Mouse (Mus musculus) thymus, adult 2 months (tissue): ENCODE measurements around the gene Gfy. TPM values are rescaled to one million over a fixed set of nuclear protein-coding genes. Genes with fewer than 3 reads are reported as not detected.

Source experiments
- DNase-seq: peaks from one replicate; pipeline ENCODE4 v3.0.0; 2021
- H3K27ac ChIP-seq: fragments of 200-500 bp; 2 replicates; pipeline ENCODE4 v1.5.1; 2012; ENCODE audit warnings: low read length, control low read depth; ENCODE audit not compliant: control insufficient read depth, insufficient read depth
- H3K27me3 ChIP-seq: fragments of 200-500 bp; 2 replicates; pipeline ENCODE4 v1.6.1; 2012; ENCODE audit warnings: mild to moderate bottlenecking, low read length, moderate library complexity, mixed read lengths; ENCODE audit not compliant: control insufficient read depth, insufficient read depth
- H3K36me3 ChIP-seq: fragments of 200-500 bp; 2 replicates; pipeline ENCODE4 v1.6.1; 2012; ENCODE audit warnings: mild to moderate bottlenecking, low read length, moderate library complexity; ENCODE audit not compliant: control insufficient read depth, insufficient read depth
- H3K4me1 ChIP-seq: fragments of 200-500 bp; replicated peaks from 2 replicates; pipeline ENCODE4 v1.6.1; 2012; ENCODE audit warnings: low read length; ENCODE audit not compliant: control insufficient read depth, insufficient read depth
- H3K4me3 ChIP-seq: fragments of 200-500 bp; 2 replicates; pipeline ENCODE4 v1.5.1; 2012; ENCODE audit warnings: mild to moderate bottlenecking, low read length, control low read depth, moderate library complexity; ENCODE audit not compliant: control insufficient read depth, insufficient read depth
- CTCF ChIP-seq: fragments of 200-500 bp; IDR thresholded peaks from 2 replicates; pipeline ENCODE4 v1.5.1; 2012; ENCODE audit warnings: mild to moderate bottlenecking, control low read depth, low read length, moderate library complexity, borderline replicate concordance; ENCODE audit not compliant: control insufficient read depth, poor library complexity, insufficient read depth; ENCODE audit errors: extremely low read depth
- POLR2A ChIP-seq: fragments of 200-500 bp; IDR thresholded peaks from 2 replicates; pipeline ENCODE4 v1.6.1; 2012; ENCODE audit warnings: mild to moderate bottlenecking, low read length, control low read depth, moderate library complexity; ENCODE audit not compliant: control insufficient read depth, poor library complexity, insufficient read depth; ENCODE audit errors: extremely low read depth
- WGBS: fragments of 180-500 bp; shearing (Covaris S2); methylation state at CpG from one replicate; pipeline ENCODE4 v1.1.7; 2018; 5-methylcytosine and 5-hydroxymethylcytosine counted together
- polyA plus RNA-seq: library from polyadenylated mRNA; depleted of rRNA; stranded (reverse); fragments of >200 nt; gene quantifications from 2 replicates; pipeline ENCODE4 v1.2.3, GENCODE M21; 2012

Gene Gfy
- polyA plus RNA-seq, 1 experiment: 0.11 TPM

- no peaks in the 10 kb centered on the region for H3K27me3 ChIP-seq
- H3K36me3 ChIP-seq: no peaks in the 10 kb centered on the region
- H3K27ac ChIP-seq: no peak overlapping the region
- DNase-seq: no peak
- TF ChIP-seq CTCF (no peak), POLR2A (no peak)
- 90% methylated on average over 17 of the region's 17 CpGs for WGBS
- no peaks in the 10 kb centered on the region for H3K4me1 ChIP-seq
- H3K4me3 ChIP-seq: no peak overlapping the region
These were observed 14.8 kb upstream of the Gfy start for GRCm38 (mm10) chr7:45193871-45194785.

- DNase-seq: no peak
- Histone ChIP-seq H3K4me1 (no peaks in the 10 kb centered on the region), H3K4me3 (no peak overlapping the region), H3K27ac (no peak overlapping the region), H3K27me3 (no peaks in the 10 kb centered on the region), H3K36me3 (no peaks in the 10 kb centered on the region)
- WGBS: 76% methylated on average over 5 of the region's 5 CpGs
- TF ChIP-seq CTCF: no peak
- no peak for TF ChIP-seq POLR2A
These were observed 14.0 kb upstream of the Gfy start for GRCm38 (mm10) chr7:45193406-45193805.

GRCm38 (mm10) chr7:45192585-45193310 lies 13.4 kb upstream of the Gfy start:
- no peak overlapping the region for H3K4me3 ChIP-seq
- no peak overlapping the region for H3K27ac ChIP-seq
- 93% methylated on average over 7 of the region's 7 CpGs for WGBS
- no peaks in the 10 kb centered on the region for H3K36me3 ChIP-seq
- TF ChIP-seq POLR2A (no peak), CTCF (no peak)
- H3K27me3 ChIP-seq: no peaks in the 10 kb centered on the region
- no peak for DNase-seq
- no peaks in the 10 kb centered on the region for H3K4me1 ChIP-seq

GRCm38 (mm10) chr7:45191803-45192363 lies 12.5 kb upstream of the Gfy start:
- Histone ChIP-seq H3K4me1 (no peaks in the 10 kb centered on the region), H3K27me3 (no peaks in the 10 kb centered on the region), H3K27ac (no peak overlapping the region), H3K36me3 (no peaks in the 10 kb centered on the region), H3K4me3 (no peak overlapping the region)
- WGBS: 53% methylated on average over 8 of the region's 8 CpGs
- DNase-seq: no peak
- no peak for TF ChIP-seq CTCF
- no peak for TF ChIP-seq POLR2A

- no peak overlapping the region for H3K4me3 ChIP-seq
- WGBS: 76% methylated on average over 2 of the region's 2 CpGs
- no peak overlapping the region for H3K27ac ChIP-seq
- no peaks in the 10 kb centered on the region for H3K36me3 ChIP-seq
- no peak for DNase-seq
- TF ChIP-seq POLR2A (no peak), CTCF (no peak)
- no peaks in the 10 kb centered on the region for H3K4me1 ChIP-seq
- H3K27me3 ChIP-seq: no peaks in the 10 kb centered on the region
These were observed 11.8 kb upstream of the Gfy start for GRCm38 (mm10) chr7:45191161-45191560.

GRCm38 (mm10) chr7:45190186-45190585 lies 10.8 kb upstream of the Gfy start:
- H3K36me3 ChIP-seq: no peaks in the 10 kb centered on the region
- no peaks in the 10 kb centered on the region for H3K4me1 ChIP-seq
- no peaks in the 10 kb centered on the region for H3K27me3 ChIP-seq
- no peak overlapping the region for H3K4me3 ChIP-seq
- DNase-seq: no peak
- 94% methylated on average over 6 of the region's 6 CpGs for WGBS
- H3K27ac ChIP-seq: no peak overlapping the region
- TF ChIP-seq POLR2A (no peak), CTCF (no peak)
